Mouse (Mus musculus): ENCODE data around the gene Vgll4. TPM values are rescaled to one million over a fixed set of nuclear protein-coding genes. Genes with fewer than 3 reads are reported as not detected.

Vgll4 gene
- total and polyA plus RNA-seq, 3 experiments = 34.6 to 73.7 (median 37.3) TPM

GRCm38 (mm10) chr6:114904818-114905217 lies 65.0 kb downstream of the Vgll4 start:
- dilution Hi-C loops (cut with MboI; ENCODE audit: extremely low pct_ligation_motif_present, extremely low pct_unique_long_range_greater_than_20kb, low sequenced_read_pairs) (no loop called here), in situ Hi-C loops (cut with MboI; ENCODE audit: low pct_ligation_motif_present, low pct_unique_long_range_greater_than_20kb, low sequenced_read_pairs) (loop anchor here (5.0 kb wide), 1 partner anchor 183 kb away; no protein-coding TSS in a partner anchor)
- H3K79me2 ChIP-seq (replicated peaks; ENCODE audit: control insufficient read depth, extremely low read depth, insufficient read depth, poor library complexity, severe bottlenecking) = peaks cover 93% of the 10 kb centered on the region
- H3K27me3 ChIP-seq (replicated peaks) = no peaks in the 10 kb centered on the region
- peaks cover 2% of the 10 kb centered on the region for H3K9me3 ChIP-seq (replicated peaks; ENCODE audit: low read length)
- H3K4me1 ChIP-seq (ENCODE audit: control insufficient read depth in 1 of 2, insufficient read depth in 2 of 2) = peaks cover 17 to 87% of the 10 kb centered on the region in 2 experiments
- no peak overlapping the region for H3K4me2 ChIP-seq (ENCODE audit: insufficient read depth, low read depth, poor library complexity, severe bottlenecking)
- H3K9ac ChIP-seq (ENCODE audit: insufficient read depth, low read depth) = no peak overlapping the region
- no peak overlapping the region for H3K27ac ChIP-seq (ENCODE audit: insufficient read depth, low read depth)
- H3K4me3 ChIP-seq (replicated peaks in 1 of 3; ENCODE audit: low read depth in 2 of 3, low read length in 2 of 3, poor library complexity in 1 of 3) = no peak overlapping the region
- TF ChIP-seq ETS1 (conservative IDR thresholded peaks at IDR 0.05; ENCODE audit: low read depth, low read length) = peak; percentile 85
- TF ChIP-seq CHD2 (IDR thresholded peaks at IDR 0.05; ENCODE audit: low read length) = no peak
- TF ChIP-seq ZNF384 (IDR thresholded peaks at IDR 0.05; ENCODE audit: low read depth, low read length) = no peak
- DNase-seq (ENCODE audit: extremely low read depth) = no peak
- H3K36me3 ChIP-seq (replicated peaks in 1 of 2; ENCODE audit: control insufficient read depth in 1 of 2, insufficient read depth in 1 of 2, low read length in 1 of 2) = peaks cover 12 to 64% of the 10 kb centered on the region in 2 experiments

DNA sequence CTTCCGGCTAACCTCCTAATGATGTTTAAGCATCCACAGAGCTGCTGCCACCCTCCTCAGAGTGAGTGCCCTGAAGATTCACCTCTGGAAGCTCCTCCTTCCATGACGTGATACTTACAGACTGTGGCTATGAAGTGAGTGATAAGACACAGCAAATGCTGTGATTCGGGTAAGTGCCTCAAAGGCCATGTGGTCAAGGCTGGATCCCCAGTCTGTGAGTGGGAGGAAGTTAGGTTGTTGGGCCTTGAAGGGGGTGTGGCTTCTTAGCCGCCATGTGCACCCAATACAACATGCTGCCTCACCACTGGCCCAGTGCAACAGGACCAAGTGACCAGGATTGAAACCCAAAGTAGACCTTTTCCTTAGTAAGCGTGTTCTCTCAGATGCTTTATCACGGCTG lies 65.6 kb downstream of the Vgll4 start:
- Histone ChIP-seq H3K9ac (ENCODE audit: insufficient read depth, low read depth) (no peak overlapping the region), H3K36me3 (replicated peaks in 1 of 2; ENCODE audit: control insufficient read depth in 1 of 2, insufficient read depth in 1 of 2, low read length in 1 of 2) (peaks cover 9 to 67% of the 10 kb centered on the region in 2 experiments), H3K27ac (ENCODE audit: insufficient read depth, low read depth) (no peak overlapping the region), H3K4me2 (ENCODE audit: insufficient read depth, low read depth, poor library complexity, severe bottlenecking) (no peak overlapping the region), H3K27me3 (replicated peaks) (no peaks in the 10 kb centered on the region), H3K4me1 (ENCODE audit: control insufficient read depth in 1 of 2, insufficient read depth in 2 of 2) (peaks cover 15 to 89% of the 10 kb centered on the region in 2 experiments), H3K79me2 (replicated peaks; ENCODE audit: control insufficient read depth, extremely low read depth, insufficient read depth, poor library complexity, severe bottlenecking) (peaks cover 91% of the 10 kb centered on the region), H3K4me3 (replicated peaks in 1 of 3; ENCODE audit: low read depth in 2 of 3, low read length in 2 of 3, poor library complexity in 1 of 3) (no peak overlapping the region), H3K9me3 (replicated peaks; ENCODE audit: low read length) (peaks cover 3% of the 10 kb centered on the region)
- in situ Hi-C loops (cut with MboI; ENCODE audit: low pct_ligation_motif_present, low pct_unique_long_range_greater_than_20kb, low sequenced_read_pairs) (no loop called here), dilution Hi-C loops (cut with MboI; ENCODE audit: extremely low pct_ligation_motif_present, extremely low pct_unique_long_range_greater_than_20kb, low sequenced_read_pairs) (no loop called here)
- DNase-seq (ENCODE audit: extremely low read depth) = no peak
- no peak for TF ChIP-seq ZC3H11A (IDR thresholded peaks at IDR 0.05; ENCODE audit: low read depth, low read length)

GRCm38 (mm10) chr6:114901921-114902320 lies 67.9 kb downstream of the Vgll4 start:
- Histone ChIP-seq H3K9me3 (replicated peaks; ENCODE audit: low read length) (peaks cover 3% of the 10 kb centered on the region), H3K27ac (ENCODE audit: insufficient read depth, low read depth) (no peak overlapping the region), H3K79me2 (replicated peaks; ENCODE audit: control insufficient read depth, extremely low read depth, insufficient read depth, poor library complexity, severe bottlenecking) (peaks cover 91% of the 10 kb centered on the region), H3K36me3 (replicated peaks in 1 of 2; ENCODE audit: control insufficient read depth in 1 of 2, insufficient read depth in 1 of 2, low read length in 1 of 2) (peaks cover 9 to 80% of the 10 kb centered on the region in 2 experiments), H3K4me2 (ENCODE audit: insufficient read depth, low read depth, poor library complexity, severe bottlenecking) (no peak overlapping the region), H3K9ac (ENCODE audit: insufficient read depth, low read depth) (no peak overlapping the region), H3K4me1 (ENCODE audit: control insufficient read depth in 1 of 2, insufficient read depth in 2 of 2) (peaks cover 10 to 71% of the 10 kb centered on the region in 2 experiments), H3K27me3 (replicated peaks) (no peaks in the 10 kb centered on the region), H3K4me3 (replicated peaks in 1 of 3; ENCODE audit: low read depth in 2 of 3, low read length in 2 of 3, poor library complexity in 1 of 3) (no peak overlapping the region)
- no peak for DNase-seq (ENCODE audit: extremely low read depth)
- in situ Hi-C loops (cut with MboI; ENCODE audit: low pct_ligation_motif_present, low pct_unique_long_range_greater_than_20kb, low sequenced_read_pairs) = no loop called here
- TF ChIP-seq TCF12 (IDR thresholded peaks at IDR 0.05; ENCODE audit: low read depth, low read length) (no peak), IRF4 (IDR thresholded peaks at IDR 0.05; ENCODE audit: low read depth, low read length) (no peak), NELFE (IDR thresholded peaks at IDR 0.05; ENCODE audit: low read depth, low read length) (no peak), RCOR1 (conservative IDR thresholded peaks at IDR 0.05; ENCODE audit: low read depth, low read length) (no peak), UBTF (IDR thresholded peaks at IDR 0.05; ENCODE audit: low read depth, low read length) (no peak)
- dilution Hi-C loops (cut with MboI; ENCODE audit: extremely low pct_ligation_motif_present, extremely low pct_unique_long_range_greater_than_20kb, low sequenced_read_pairs) = no loop called here

Data from CH12.LX (cell line).